Mouse (Mus musculus): ENCODE data around the gene Wwp2. TPM values are rescaled to one million over a fixed set of nuclear protein-coding genes. Genes with fewer than 3 reads are reported as not detected.

The Wwp2 gene
- total RNA-seq, 1 experiment: 49.2 TPM

DNA sequence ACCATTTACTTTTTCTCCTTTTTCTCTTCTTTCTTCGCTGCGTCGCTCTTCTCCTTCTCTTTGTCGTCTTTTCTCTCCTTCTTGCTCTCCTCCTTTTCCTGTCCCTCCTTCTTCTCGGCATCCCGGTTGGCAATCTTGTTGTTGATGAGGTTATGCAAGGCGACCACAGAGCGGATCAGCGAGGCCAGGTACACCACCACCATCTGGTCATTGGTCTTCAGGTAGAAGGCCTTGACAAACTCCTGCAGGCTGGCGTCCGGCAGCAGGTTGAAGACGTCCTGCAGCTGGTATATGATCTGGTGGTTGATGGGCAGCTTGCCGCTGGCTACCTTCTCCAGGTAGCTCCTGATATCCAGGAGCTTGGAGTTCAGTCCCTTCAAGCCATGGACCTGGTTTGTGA lies 144.7 kb downstream of the Wwp2 start:
- H3K36me3 ChIP-seq (ENCODE audit: control insufficient read depth, insufficient read depth, low read length, poor library complexity, severe bottlenecking): peaks cover 61% of the 10 kb centered on the region
- H3K9me3 ChIP-seq (ENCODE audit: control insufficient read depth, insufficient read depth, low read depth, low read length): no peaks in the 10 kb centered on the region
- no peak for TF ChIP-seq ZC3H11A (IDR thresholded peaks at IDR 0.05; ENCODE audit: borderline replicate concordance, low read depth, low read length)
- no peak for TF ChIP-seq MAFK (IDR thresholded peaks at IDR 0.05; ENCODE audit: insufficient read depth, low read depth, low read length)
- no peak for TF ChIP-seq HCFC1 (IDR thresholded peaks at IDR 0.05; ENCODE audit: borderline replicate concordance, insufficient read depth, low read length)
- no peak for TF ChIP-seq ZNF384 (IDR thresholded peaks at IDR 0.05; ENCODE audit: low read depth, low read length)
- no peak for TF ChIP-seq CHD2 (IDR thresholded peaks at IDR 0.05; ENCODE audit: low read depth, low read length)
- H3K4me1 ChIP-seq (ENCODE audit: control insufficient read depth in 2 of 2, insufficient read depth in 2 of 2, low read length in 2 of 2, poor library complexity in 1 of 2): peaks cover 0 to 8% of the 10 kb centered on the region in 2 experiments; a peak in 1 of 4 replicates
- in situ Hi-C loops (cut with MboI; ENCODE audit: low sequenced_read_pairs in 2 of 2, unreplicated experiment in 2 of 2): no loop called here
- no peak overlapping the region for H3K27ac ChIP-seq (ENCODE audit: insufficient read depth, low read depth, low read length, poor library complexity, severe bottlenecking)
- no peak overlapping the region for H3K4me3 ChIP-seq (ENCODE audit: insufficient read depth in 1 of 2, low read depth in 1 of 2, low read length in 2 of 2, poor library complexity in 1 of 2, severe bottlenecking in 1 of 2)
- no peak for DNase-seq (ENCODE audit: low read depth, low spot score)
- no peak overlapping the region for H3K9ac ChIP-seq (ENCODE audit: insufficient read depth, low read depth, low read length, poor library complexity, severe bottlenecking)

- Histone ChIP-seq H3K36me3 (ENCODE audit: control insufficient read depth, insufficient read depth, low read length, poor library complexity, severe bottlenecking) (peaks cover 65% of the 10 kb centered on the region), H3K9me3 (ENCODE audit: control insufficient read depth, insufficient read depth, low read depth, low read length) (no peaks in the 10 kb centered on the region), H3K4me3 (ENCODE audit: insufficient read depth in 1 of 2, low read depth in 1 of 2, low read length in 2 of 2, poor library complexity in 1 of 2, severe bottlenecking in 1 of 2) (no peak overlapping the region), H3K4me1 (ENCODE audit: control insufficient read depth in 2 of 2, insufficient read depth in 2 of 2, low read length in 2 of 2, poor library complexity in 1 of 2) (peaks cover 0 to 6% of the 10 kb centered on the region in 2 experiments; a peak in 1 of 4 replicates), H3K9ac (ENCODE audit: insufficient read depth, low read depth, low read length, poor library complexity, severe bottlenecking) (no peak overlapping the region), H3K27ac (ENCODE audit: insufficient read depth, low read depth, low read length, poor library complexity, severe bottlenecking) (no peak overlapping the region)
- DNase-seq (ENCODE audit: low read depth, low spot score): no peak
- in situ Hi-C loops (cut with MboI; ENCODE audit: low sequenced_read_pairs in 2 of 2, unreplicated experiment in 2 of 2): no loop called here
- TF ChIP-seq ZC3H11A (IDR thresholded peaks at IDR 0.05; ENCODE audit: borderline replicate concordance, low read depth, low read length): no peak
- no peak for TF ChIP-seq HCFC1 (IDR thresholded peaks at IDR 0.05; ENCODE audit: borderline replicate concordance, insufficient read depth, low read length)
- TF ChIP-seq ZNF384 (IDR thresholded peaks at IDR 0.05; ENCODE audit: low read depth, low read length): no peak
- TF ChIP-seq MAFK (IDR thresholded peaks at IDR 0.05; ENCODE audit: insufficient read depth, low read depth, low read length): no peak
- no peak for TF ChIP-seq CHD2 (IDR thresholded peaks at IDR 0.05; ENCODE audit: low read depth, low read length)
Observed at GRCm38 (mm10) chr8:107581536-107581935, 145.4 kb downstream of the Wwp2 start.

- H3K4me3 ChIP-seq (ENCODE audit: insufficient read depth in 1 of 2, low read depth in 1 of 2, low read length in 2 of 2, poor library complexity in 1 of 2, severe bottlenecking in 1 of 2): no peak overlapping the region
- peaks cover 0 to 6% of the 10 kb centered on the region in 2 experiments; a peak in 1 of 4 replicates for H3K4me1 ChIP-seq (ENCODE audit: control insufficient read depth in 2 of 2, insufficient read depth in 2 of 2, low read length in 2 of 2, poor library complexity in 1 of 2)
- H3K9me3 ChIP-seq (ENCODE audit: control insufficient read depth, insufficient read depth, low read depth, low read length): no peaks in the 10 kb centered on the region
- TF ChIP-seq MAFK (IDR thresholded peaks at IDR 0.05; ENCODE audit: insufficient read depth, low read depth, low read length) (no peak), CHD2 (IDR thresholded peaks at IDR 0.05; ENCODE audit: low read depth, low read length) (no peak), ZNF384 (IDR thresholded peaks at IDR 0.05; ENCODE audit: low read depth, low read length) (no peak), ZC3H11A (IDR thresholded peaks at IDR 0.05; ENCODE audit: borderline replicate concordance, low read depth, low read length) (no peak), HCFC1 (IDR thresholded peaks at IDR 0.05; ENCODE audit: borderline replicate concordance, insufficient read depth, low read length) (no peak)
- H3K36me3 ChIP-seq (ENCODE audit: control insufficient read depth, insufficient read depth, low read length, poor library complexity, severe bottlenecking): peaks cover 65% of the 10 kb centered on the region
- no peak overlapping the region for H3K9ac ChIP-seq (ENCODE audit: insufficient read depth, low read depth, low read length, poor library complexity, severe bottlenecking)
- H3K27ac ChIP-seq (ENCODE audit: insufficient read depth, low read depth, low read length, poor library complexity, severe bottlenecking): no peak overlapping the region
- DNase-seq (ENCODE audit: low read depth, low spot score): no peak
- in situ Hi-C loops (cut with MboI; ENCODE audit: low sequenced_read_pairs in 2 of 2, unreplicated experiment in 2 of 2): no loop called here
Observed at GRCm38 (mm10) chr8:107582136-107582535, 146.0 kb downstream of the Wwp2 start.

GRCm38 (mm10) chr8:107587429-107587994 lies 151.3 kb downstream of the Wwp2 start:
- no peaks in the 10 kb centered on the region for H3K9me3 ChIP-seq (ENCODE audit: control insufficient read depth, insufficient read depth, low read depth, low read length)
- in situ Hi-C loops (cut with MboI; ENCODE audit: low sequenced_read_pairs in 2 of 2, unreplicated experiment in 2 of 2): no loop called here
- H3K27ac ChIP-seq (ENCODE audit: insufficient read depth, low read depth, low read length, poor library complexity, severe bottlenecking): peak overlapping the region; percentile 76
- peaks cover 32% of the 10 kb centered on the region for H3K36me3 ChIP-seq (ENCODE audit: control insufficient read depth, insufficient read depth, low read length, poor library complexity, severe bottlenecking)
- H3K4me1 ChIP-seq (ENCODE audit: control insufficient read depth in 2 of 2, insufficient read depth in 2 of 2, low read length in 2 of 2, poor library complexity in 1 of 2): peaks cover 0 to 2% of the 10 kb centered on the region in 2 experiments; a peak in 1 of 4 replicates
- no peak for TF ChIP-seq CHD2 (IDR thresholded peaks at IDR 0.05; ENCODE audit: low read depth, low read length)
- no peak for TF ChIP-seq HCFC1 (IDR thresholded peaks at IDR 0.05; ENCODE audit: borderline replicate concordance, insufficient read depth, low read length)
- peak; percentile 83 for TF ChIP-seq ZNF384 (IDR thresholded peaks at IDR 0.05; ENCODE audit: low read depth, low read length)
- no peak for TF ChIP-seq MAFK (IDR thresholded peaks at IDR 0.05; ENCODE audit: insufficient read depth, low read depth, low read length)
- TF ChIP-seq ZC3H11A (IDR thresholded peaks at IDR 0.05; ENCODE audit: borderline replicate concordance, low read depth, low read length): no peak
- H3K9ac ChIP-seq (ENCODE audit: insufficient read depth, low read depth, low read length, poor library complexity, severe bottlenecking): peak overlapping the region; percentile 97
- no peak for DNase-seq (ENCODE audit: low read depth, low spot score)
- H3K4me3 ChIP-seq (ENCODE audit: insufficient read depth in 1 of 2, low read depth in 1 of 2, low read length in 2 of 2, poor library complexity in 1 of 2, severe bottlenecking in 1 of 2): peak overlapping the region; percentile 79 to 96

Data from ES-E14 (cell line).